Mouse (Mus musculus): ENCODE measurements at regions not wholly inside any gene's neighbourhood (a gene's known extent, or its start where the extent isn't known, plus 50 kb on each side); places are given as distances from the start of the nearest gene placed in this dataset.
"Not testable (repeated sequence)": the region's sequence is repeated elsewhere in the genome, so short reads cannot be mapped to it uniquely, and the experiment has no call there.

- 87% methylated on average over 3 of the region's 3 CpGs for WGBS
- DNase-seq (ENCODE audit: low spot score); H3K4me3 ChIP-seq (ENCODE audit: low read depth, low read length); H3K4me2 ChIP-seq; H3K36me3 ChIP-seq (ENCODE audit: control insufficient read depth, insufficient read depth, low read length); H3K9me3 ChIP-seq (ENCODE audit: control insufficient read depth, low read length); H3K9ac ChIP-seq (ENCODE audit: low read depth, low read length); H3K27ac ChIP-seq (ENCODE audit: low read depth, low read length); ATAC-seq (replicated peaks; ENCODE audit: low FRiP score); H3K27me3 ChIP-seq (replicated peaks; ENCODE audit: control insufficient read depth, insufficient read depth, low read length); H3K4me1 ChIP-seq (replicated peaks; ENCODE audit: control insufficient read depth, insufficient read depth, low read length): not testable (repeated sequence)
Measured at GRCm38 (mm10) chr3:53735607-53736006, 78.5 kb upstream of the Frem2 start.

GRCm38 (mm10) chr3:53735147-53735546, 78.0 kb upstream of the Frem2 start:
- Histone ChIP-seq H3K4me3 (ENCODE audit: low read depth, low read length) (no peak overlapping the region), H3K9ac (ENCODE audit: low read depth, low read length) (no peak overlapping the region), H3K27me3 (replicated peaks; ENCODE audit: control insufficient read depth, insufficient read depth, low read length) (no peaks in the 10 kb centered on the region), H3K27ac (ENCODE audit: low read depth, low read length) (no peak overlapping the region), H3K36me3 (ENCODE audit: control insufficient read depth, insufficient read depth, low read length) (no peaks in the 10 kb centered on the region), H3K4me2 (no peak overlapping the region), H3K9me3 (ENCODE audit: control insufficient read depth, low read length) (no peaks in the 10 kb centered on the region), H3K4me1 (replicated peaks; ENCODE audit: control insufficient read depth, insufficient read depth, low read length) (peaks cover 2% of the 10 kb centered on the region; the same call in 1 of the 2 replicates)
- no peak for DNase-seq (ENCODE audit: low spot score)
- WGBS: 47% methylated on average over 5 of the region's 5 CpGs
- ATAC-seq (replicated peaks; ENCODE audit: low FRiP score): no peak

- 16% methylated on average over 7 of the region's 7 CpGs for WGBS
- ATAC-seq (replicated peaks; ENCODE audit: low FRiP score): no peak
- H3K4me3 ChIP-seq (ENCODE audit: low read depth, low read length): no peak overlapping the region
- no peaks in the 10 kb centered on the region for H3K27me3 ChIP-seq (replicated peaks; ENCODE audit: control insufficient read depth, insufficient read depth, low read length)
- no peak for DNase-seq (ENCODE audit: low spot score)
- no peaks in the 10 kb centered on the region; the same call in 1 of the 2 replicates for H3K9me3 ChIP-seq (ENCODE audit: control insufficient read depth, low read length)
- no peak overlapping the region for H3K9ac ChIP-seq (ENCODE audit: low read depth, low read length)
- H3K4me1 ChIP-seq (replicated peaks; ENCODE audit: control insufficient read depth, insufficient read depth, low read length): 0 out of 2 replicates have a peak, but pooled peaks cover 4% of the 10 kb centered on the region
- no peak overlapping the region for H3K4me2 ChIP-seq
- no peak overlapping the region for H3K27ac ChIP-seq (ENCODE audit: low read depth, low read length)
- no peaks in the 10 kb centered on the region for H3K36me3 ChIP-seq (ENCODE audit: control insufficient read depth, insufficient read depth, low read length)
Measured at GRCm38 (mm10) chr3:53730440-53730839, 73.3 kb upstream of the Frem2 start.

- no peak overlapping the region for H3K27ac ChIP-seq (ENCODE audit: low read depth, low read length)
- 0 out of 2 replicates have a peak, but pooled peaks cover 4% of the 10 kb centered on the region for H3K4me1 ChIP-seq (replicated peaks; ENCODE audit: control insufficient read depth, insufficient read depth, low read length)
- 20% methylated on average over 5 of the region's 5 CpGs for WGBS
- ATAC-seq (replicated peaks; ENCODE audit: low FRiP score): no peak
- H3K27me3 ChIP-seq (replicated peaks; ENCODE audit: control insufficient read depth, insufficient read depth, low read length): no peaks in the 10 kb centered on the region
- no peak overlapping the region for H3K9ac ChIP-seq (ENCODE audit: low read depth, low read length)
- no peak overlapping the region for H3K4me3 ChIP-seq (ENCODE audit: low read depth, low read length)
- H3K9me3 ChIP-seq (ENCODE audit: control insufficient read depth, low read length): no peaks in the 10 kb centered on the region; the same call in 1 of the 2 replicates
- no peak overlapping the region; the same call in 1 of the 2 replicates for H3K4me2 ChIP-seq
- peak; percentile 46 for DNase-seq (ENCODE audit: low spot score)
- H3K36me3 ChIP-seq (ENCODE audit: control insufficient read depth, insufficient read depth, low read length): no peaks in the 10 kb centered on the region
Measured at GRCm38 (mm10) chr3:53729810-53730209, 72.7 kb upstream of the Frem2 start.

GRCm38 (mm10) chr3:53729131-53729530, 72.0 kb upstream of the Frem2 start:
- DNase-seq (ENCODE audit: low spot score) (no peak), ATAC-seq (replicated peaks; ENCODE audit: low FRiP score) (no peak)
- H3K27ac ChIP-seq (ENCODE audit: low read depth, low read length): no peak overlapping the region
- WGBS: 91% methylated on average over 10 of the region's 10 CpGs
- no peaks in the 10 kb centered on the region; the same call in 1 of the 2 replicates for H3K9me3 ChIP-seq (ENCODE audit: control insufficient read depth, low read length)
- no peaks in the 10 kb centered on the region for H3K36me3 ChIP-seq (ENCODE audit: control insufficient read depth, insufficient read depth, low read length)
- no peak overlapping the region for H3K9ac ChIP-seq (ENCODE audit: low read depth, low read length)
- no peaks in the 10 kb centered on the region for H3K27me3 ChIP-seq (replicated peaks; ENCODE audit: control insufficient read depth, insufficient read depth, low read length)
- H3K4me2 ChIP-seq: no peak overlapping the region
- H3K4me3 ChIP-seq (ENCODE audit: low read depth, low read length): no peak overlapping the region
- H3K4me1 ChIP-seq (replicated peaks; ENCODE audit: control insufficient read depth, insufficient read depth, low read length): 0 out of 2 replicates have a peak, but pooled peaks cover 4% of the 10 kb centered on the region

GRCm38 (mm10) chr3:53727737-53728136, 70.6 kb upstream of the Frem2 start:
- ATAC-seq (replicated peaks; ENCODE audit: low FRiP score): no peak

GRCm38 (mm10) chr3:53707101-53707500, 49.9 kb upstream of the Frem2 start:
- no peak overlapping the region for H3K9ac ChIP-seq (ENCODE audit: low read depth, low read length)
- no peak for DNase-seq (ENCODE audit: low spot score)
- no peaks in the 10 kb centered on the region for H3K9me3 ChIP-seq (ENCODE audit: control insufficient read depth, low read length)
- H3K4me2 ChIP-seq: no peak overlapping the region
- no peaks in the 10 kb centered on the region for H3K4me1 ChIP-seq (replicated peaks; ENCODE audit: control insufficient read depth, insufficient read depth, low read length)
- no peaks in the 10 kb centered on the region for H3K36me3 ChIP-seq (ENCODE audit: control insufficient read depth, insufficient read depth, low read length)
- no peak overlapping the region for H3K4me3 ChIP-seq (ENCODE audit: low read depth, low read length)
- 68% methylated on average over 3 of the region's 3 CpGs for WGBS
- H3K27ac ChIP-seq (ENCODE audit: low read depth, low read length): no peak overlapping the region
- no peak for ATAC-seq (replicated peaks; ENCODE audit: low FRiP score)
- no peaks in the 10 kb centered on the region for H3K27me3 ChIP-seq (replicated peaks; ENCODE audit: control insufficient read depth, insufficient read depth, low read length)

More at GRCm38 (mm10) chr3:53727737-53728136, 70.6 kb upstream of the Frem2 start:
- Histone ChIP-seq H3K9ac (ENCODE audit: low read depth, low read length) (no peak overlapping the region), H3K36me3 (ENCODE audit: control insufficient read depth, insufficient read depth, low read length) (no peaks in the 10 kb centered on the region), H3K27me3 (replicated peaks; ENCODE audit: control insufficient read depth, insufficient read depth, low read length) (no peaks in the 10 kb centered on the region), H3K27ac (ENCODE audit: low read depth, low read length) (no peak overlapping the region), H3K4me3 (ENCODE audit: low read depth, low read length) (no peak overlapping the region), H3K4me1 (replicated peaks; ENCODE audit: control insufficient read depth, insufficient read depth, low read length) (0 out of 2 replicates have a peak, but pooled peaks cover 4% of the 10 kb centered on the region), H3K4me2 (no peak overlapping the region), H3K9me3 (ENCODE audit: control insufficient read depth, low read length) (no peaks in the 10 kb centered on the region; the same call in 1 of the 2 replicates)
- DNase-seq (ENCODE audit: low spot score): no peak
- 74% methylated on average over 1 of the region's 1 CpGs for WGBS
